Mouse (Mus musculus) embryonic fibroblast, embryonic 13.5 days (primary cell): Measurements from ENCODE around the gene 4921511M17Rik. TPM values are rescaled to one million over a fixed set of nuclear protein-coding genes. Genes with fewer than 3 reads are reported as not detected.
"Not testable (repeated sequence)": the region's sequence is repeated elsewhere in the genome, so short reads cannot be mapped to it uniquely, and the experiment has no call there.

Experiments
- H3K27ac ChIP-seq: 2 replicates; pipeline ENCODE4 v1.5.1; 2012; ENCODE audit warnings: low read length, control low read depth, inconsistent platforms; ENCODE audit not compliant: insufficient read depth
- H3K4me1 ChIP-seq: 2 replicates; pipeline ENCODE4 v1.6.1; 2011; ENCODE audit warnings: low read length; ENCODE audit not compliant: control insufficient read depth, insufficient read depth
- H3K4me3 ChIP-seq: 2 replicates; pipeline ENCODE4 v1.5.1; 2011; ENCODE audit warnings: mild to moderate bottlenecking, control low read depth, low read length; ENCODE audit not compliant: insufficient read depth
- CTCF ChIP-seq: IDR thresholded peaks from 2 replicates; pipeline ENCODE4 v1.5.1; 2011; ENCODE audit warnings: mild to moderate bottlenecking, control low read depth, low read length, moderate library complexity, borderline replicate concordance; ENCODE audit not compliant: insufficient read depth
- POLR2A ChIP-seq: IDR thresholded peaks from 2 replicates; pipeline ENCODE4 v1.6.1; 2011; ENCODE audit warnings: low read depth, mild to moderate bottlenecking, control low read depth, low read length, moderate library complexity
- polyA plus RNA-seq: library from polyadenylated mRNA; stranded (reverse); fragments of >200 nt; gene quantifications from 2 replicates; pipeline ENCODE4 v1.2.4, GENCODE M21; 2011; ENCODE audit warnings: low read depth; ENCODE audit not compliant: missing spikeins, insufficient read length

The 4921511M17Rik gene
- polyA plus RNA-seq = not detected in 2 replicates

DNA sequence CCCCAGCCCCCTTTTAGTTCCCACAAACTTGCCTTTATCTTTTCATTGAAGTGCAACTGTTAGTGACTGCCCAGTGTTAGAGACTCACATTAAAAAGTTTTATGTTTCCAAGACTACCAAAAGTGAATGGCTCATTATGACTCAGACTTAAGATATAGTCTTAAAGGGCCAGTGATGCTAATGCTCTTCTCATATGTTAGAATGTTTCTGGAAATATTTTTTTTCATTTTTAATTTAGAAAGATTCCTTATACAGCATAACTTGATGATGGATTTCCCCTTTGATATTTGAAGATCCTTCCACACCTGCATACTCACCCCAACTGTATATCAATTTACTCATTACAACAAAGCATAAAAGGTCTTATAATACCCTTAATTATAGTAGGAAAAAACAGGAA is at the start of gene 4921511M17Rik:
Gene 4921511M17Rik, minus strand, starts transcription at position 101 of the 400 bp plus-strand sequence.
- not testable (repeated sequence) for H3K27ac ChIP-seq, H3K4me1 ChIP-seq, H3K4me3 ChIP-seq

GRCm38 (mm10) chrX:154054939-154055338 is 21.3 kb upstream of the 4921511M17Rik start, which contains the start of gene Gm10057:
Gene Gm10057 (minus strand): TSS chrX:154055039.
- not testable (repeated sequence) for H3K27ac ChIP-seq, H3K4me1 ChIP-seq, H3K4me3 ChIP-seq

GRCm38 (mm10) chrX:154012540-154012939 is 21.1 kb downstream of the 4921511M17Rik start, which contains the start of gene Samt1:
Gene Samt1 (minus strand): TSS chrX:154012640.
- not testable (repeated sequence) for H3K27ac ChIP-seq, H3K4me3 ChIP-seq, H3K4me1 ChIP-seq

DNA sequence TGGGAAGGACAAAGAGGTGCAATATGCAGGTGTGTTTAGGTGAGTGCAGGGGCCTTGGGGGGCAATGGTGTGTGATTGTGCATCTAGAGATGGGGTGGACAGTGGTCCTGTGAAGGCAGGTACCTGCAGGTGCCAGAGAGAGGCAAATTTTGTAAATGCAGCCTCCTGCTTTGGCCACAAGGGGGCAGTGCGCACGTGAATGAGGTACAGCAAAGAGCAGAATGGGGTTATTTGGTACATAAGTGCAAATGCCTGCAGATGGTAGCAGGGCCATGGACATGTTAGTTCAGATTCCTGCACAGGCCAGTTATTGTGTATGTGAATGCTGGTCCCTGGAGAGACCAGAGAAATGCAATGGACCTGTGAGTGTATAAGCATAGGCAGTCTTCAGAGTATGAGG is 56.7 kb downstream of the 4921511M17Rik start:
- H3K27ac ChIP-seq, H3K4me3 ChIP-seq, H3K4me1 ChIP-seq: not testable (repeated sequence)

- H3K27ac ChIP-seq, H3K4me3 ChIP-seq, H3K4me1 ChIP-seq: not testable (repeated sequence)
Measured at GRCm38 (mm10) chrX:153976467-153976866, 57.2 kb downstream of the 4921511M17Rik start.

GRCm38 (mm10) chrX:153974450-153974849 is 59.2 kb downstream of the 4921511M17Rik start:
- no peak overlapping the region for H3K27ac ChIP-seq
- TF ChIP-seq CTCF (no peak), POLR2A (no peak)
- H3K4me1 ChIP-seq = no peaks in the 10 kb centered on the region

More at GRCm38 (mm10) chrX:153974450-153974849, 59.2 kb downstream of the 4921511M17Rik start:
- H3K4me3 ChIP-seq = no peak overlapping the region

Other genes with a start within 250 kb of the 4921511M17Rik start
- gene Spin2c, start 201.6 kb downstream of the 4921511M17Rik start, polyA plus RNA-seq = 3.4 TPM in 2 replicates
- not detected in 2 replicates for gene Samt1, start 21.2 kb downstream of the 4921511M17Rik start, polyA plus RNA-seq
- not detected in 2 replicates for gene Gm10057, start 21.2 kb upstream of the 4921511M17Rik start, polyA plus RNA-seq
- gene Gm15140, start 86.9 kb upstream of the 4921511M17Rik start, polyA plus RNA-seq = not detected in 2 replicates